Mouse (Mus musculus) neural tube, embryonic 14.5 days (tissue): Measurements from ENCODE around the gene Chd1. TPM values are rescaled to one million over a fixed set of nuclear protein-coding genes. Genes with fewer than 3 reads are reported as not detected.

Experiments used
- polyA plus RNA-seq: library from polyadenylated mRNA; unstranded; fragments of >200 nt; fragmentation: Nextera tagmentation; extraction: Ambion mirVana; gene quantifications from 2 replicates; pipeline ENCODE4 v1.2.1, GENCODE M21; 2014

The Chd1 gene
- polyA plus RNA-seq, 1 experiment from 2014 or later, result 24.1 TPM

Other genes starting within 250 kb of the Chd1 start
- 261 and 264 TPM in 2 replicates for gene Psmb1, start 205.2 kb upstream of the Chd1 start, polyA plus RNA-seq
- gene Tbp, start 205.1 kb upstream of the Chd1 start, polyA plus RNA-seq, result 65.1 and 69.9 TPM in 2 replicates
- 68.2 and 78.1 TPM in 2 replicates for gene Pdcd2, start 177.7 kb upstream of the Chd1 start, polyA plus RNA-seq
- 1.0 and 2.7 TPM in 2 replicates for gene Prdm9, start 140.6 kb upstream of the Chd1 start, polyA plus RNA-seq
- 63.7 and 84.8 TPM in 2 replicates for gene Rgmb, start 126.1 kb downstream of the Chd1 start, polyA plus RNA-seq